Mouse (Mus musculus) myocyte (in vitro differentiated cells): ENCODE measurements around the gene Fbxo42. TPM values are rescaled to one million over a fixed set of nuclear protein-coding genes. Genes with fewer than 3 reads are reported as not detected.

Source experiments
- H3K27me3 ChIP-seq: one replicate; pipeline ENCODE4 v1.6.1; 2011; ENCODE audit not compliant: control insufficient read depth, insufficient read depth, insufficient read length
- H3K36me3 ChIP-seq: one replicate; pipeline ENCODE4 v1.6.1; 2011; ENCODE audit not compliant: control insufficient read depth, insufficient read depth
- H3K4me2 ChIP-seq: one replicate; pipeline ENCODE4 v1.6.1; 2011; ENCODE audit warnings: low read depth, control low read depth
- H3K4me3 ChIP-seq: one replicate; pipeline ENCODE4 v1.5.1; 2011; ENCODE audit warnings: mild to moderate bottlenecking, control low read depth, moderate library complexity
- H3K79me2 ChIP-seq: one replicate; pipeline ENCODE4 v1.6.1; 2011; ENCODE audit not compliant: control insufficient read depth, insufficient read depth
- H3ac ChIP-seq: one replicate; pipeline ENCODE4 v1.6.1; 2011; ENCODE audit not compliant: control insufficient read depth, insufficient read length
- CEBPB ChIP-seq: IDR thresholded peaks from 2 replicates; pipeline ENCODE4 v1.6.1; 2011; ENCODE audit warnings: mild to moderate bottlenecking, moderate library complexity; ENCODE audit not compliant: poor library complexity, insufficient read depth, severe bottlenecking
- E2F4 ChIP-seq: IDR thresholded peaks from one replicate; pipeline ENCODE4 v1.6.1; 2011; ENCODE audit warnings: mild to moderate bottlenecking, control low read depth, moderate library complexity; ENCODE audit not compliant: insufficient read depth
- MAX ChIP-seq: IDR thresholded peaks from one replicate; pipeline ENCODE4 v1.6.1; 2011; ENCODE audit warnings: low read depth, mild to moderate bottlenecking, control low read depth
- MYOD1 ChIP-seq, 3 experiments: IDR thresholded peaks; one replicate each; pipeline ENCODE4 v1.6.1; 2011; ENCODE audit warnings: control low read depth in 2 of 3, low read depth in 2 of 3, mild to moderate bottlenecking in 2 of 3, moderate library complexity in 1 of 3; ENCODE audit not compliant: insufficient read length in 2 of 3, control insufficient read depth in 1 of 3
- MYOG ChIP-seq, 3 experiments: IDR thresholded peaks; one replicate each; pipeline ENCODE4 v1.6.1; 2011; ENCODE audit warnings: control low read depth in 2 of 3, low read depth in 2 of 3, mild to moderate bottlenecking in 2 of 3; ENCODE audit not compliant: insufficient read length in 2 of 3, control insufficient read depth in 1 of 3, insufficient read depth in 1 of 3
- POLR2A ChIP-seq: IDR thresholded peaks from one replicate; pipeline ENCODE4 v1.6.1; 2011; ENCODE audit warnings: low read depth, mild to moderate bottlenecking, control low read depth, moderate library complexity; ENCODE audit not compliant: insufficient read length
- POLR2AphosphoS2 ChIP-seq: IDR thresholded peaks from one replicate; pipeline ENCODE4 v1.6.1; 2011; ENCODE audit warnings: low read depth, control low read depth; ENCODE audit not compliant: insufficient read length
- REST ChIP-seq: IDR thresholded peaks from one replicate; pipeline ENCODE4 v1.6.1; 2011; ENCODE audit warnings: mild to moderate bottlenecking, control low read depth, moderate library complexity; ENCODE audit not compliant: insufficient read depth, insufficient read length
- SRF ChIP-seq: IDR thresholded peaks from one replicate; pipeline ENCODE4 v1.6.1; 2011; ENCODE audit warnings: low read depth; ENCODE audit not compliant: control insufficient read depth, insufficient read length
- TCF12 ChIP-seq: IDR thresholded peaks from one replicate; pipeline ENCODE4 v1.6.1; 2011; ENCODE audit warnings: mild to moderate bottlenecking, control low read depth; ENCODE audit not compliant: poor library complexity, insufficient read depth, severe bottlenecking
- TCF3 ChIP-seq: IDR thresholded peaks from one replicate; pipeline ENCODE4 v1.6.1; 2011; ENCODE audit warnings: low read depth, control low read depth; ENCODE audit not compliant: insufficient read length
- USF1 ChIP-seq: IDR thresholded peaks from one replicate; pipeline ENCODE4 v1.6.1; 2011; ENCODE audit warnings: low read depth, mild to moderate bottlenecking, control low read depth, moderate library complexity
- polyA plus RNA-seq: library from polyadenylated mRNA; unstranded; fragments of >200 nt; fragmentation: generic; extraction: Trizol; gene quantifications from one replicate; pipeline ENCODE4 v1.2.1, GENCODE M21; 2012; ENCODE audit warnings: missing spikeins

The Fbxo42 gene
- polyA plus RNA-seq, 1 experiment: 13.2 TPM

GRCm38 (mm10) chr4:141233196-141233595, 85.5 kb downstream of the Fbxo42 start:
- no peak for TF ChIP-seq TCF12
- TF ChIP-seq E2F4: no peak
- no peak for TF ChIP-seq MYOD1 (IDR thresholded peaks at IDR 0.05; ENCODE audit: control insufficient read depth in 1 of 3, insufficient read length in 2 of 3, low read depth in 2 of 3)
- TF ChIP-seq POLR2AphosphoS2: no peak
- no peak for TF ChIP-seq USF1
- TF ChIP-seq MYOG (IDR thresholded peaks at IDR 0.05; ENCODE audit: control insufficient read depth in 1 of 3, insufficient read depth in 1 of 3, insufficient read length in 2 of 3, low read depth in 2 of 3): no peak
- no peak for TF ChIP-seq MAX
- no peak for TF ChIP-seq CEBPB
- TF ChIP-seq REST: no peak
- TF ChIP-seq TCF3: no peak

GRCm38 (mm10) chr4:141235537-141236111, 87.9 kb downstream of the Fbxo42 start:
- no peak overlapping the region for H3ac ChIP-seq
- H3K36me3 ChIP-seq: no peaks in the 10 kb centered on the region
- H3K4me2 ChIP-seq: peak overlapping the region; percentile 65
- TF ChIP-seq POLR2AphosphoS2: no peak
- TF ChIP-seq SRF: no peak
- no peak for TF ChIP-seq MYOD1 (IDR thresholded peaks at IDR 0.05; ENCODE audit: control insufficient read depth in 1 of 3, insufficient read length in 2 of 3, low read depth in 2 of 3)
- TF ChIP-seq TCF3: no peak
- no peak for TF ChIP-seq USF1
- no peak for TF ChIP-seq CEBPB
- TF ChIP-seq POLR2A: no peak
- no peak for TF ChIP-seq MYOG (IDR thresholded peaks at IDR 0.05; ENCODE audit: control insufficient read depth in 1 of 3, insufficient read depth in 1 of 3, insufficient read length in 2 of 3, low read depth in 2 of 3)
- no peak for TF ChIP-seq TCF12
- no peak for TF ChIP-seq REST
- TF ChIP-seq E2F4: no peak
- TF ChIP-seq MAX: no peak
- no peaks in the 10 kb centered on the region for H3K27me3 ChIP-seq
- H3K79me2 ChIP-seq: no peaks in the 10 kb centered on the region
- no peak overlapping the region for H3K4me3 ChIP-seq

More at GRCm38 (mm10) chr4:141233196-141233595, 85.5 kb downstream of the Fbxo42 start:
- Histone ChIP-seq H3K4me2 (no peak overlapping the region), H3ac (no peak overlapping the region), H3K27me3 (peaks cover 7% of the 10 kb centered on the region), H3K36me3 (no peaks in the 10 kb centered on the region), H3K79me2 (no peaks in the 10 kb centered on the region), H3K4me3 (no peak overlapping the region)

- H3K27me3 ChIP-seq: no peaks in the 10 kb centered on the region
These were observed 89.1 kb downstream of the Fbxo42 start for GRCm38 (mm10) chr4:141236856-141237255.

GRCm38 (mm10) chr4:141238492-141239387, 91.0 kb downstream of the Fbxo42 start:
- H3ac ChIP-seq: peak overlapping the region; percentile 11
- no peaks in the 10 kb centered on the region for H3K36me3 ChIP-seq
- H3K79me2 ChIP-seq: no peaks in the 10 kb centered on the region
- peak overlapping the region; percentile 89 for H3K4me2 ChIP-seq
- no peak for TF ChIP-seq POLR2AphosphoS2
- TF ChIP-seq MYOD1 (IDR thresholded peaks at IDR 0.05; ENCODE audit: control insufficient read depth in 1 of 3, insufficient read length in 2 of 3, low read depth in 2 of 3): peak in 1 of 3 experiments; percentile 2
- H3K27me3 ChIP-seq: no peaks in the 10 kb centered on the region
- H3K4me3 ChIP-seq: peak overlapping the region; percentile 19

More at GRCm38 (mm10) chr4:141236856-141237255, 89.1 kb downstream of the Fbxo42 start:
- TF ChIP-seq E2F4 (no peak), SRF (no peak), TCF12 (no peak), MYOD1 (IDR thresholded peaks at IDR 0.05; ENCODE audit: control insufficient read depth in 1 of 3, insufficient read length in 2 of 3, low read depth in 2 of 3) (peak in 1 of 3 experiments; percentile 11), MAX (no peak), MYOG (IDR thresholded peaks at IDR 0.05; ENCODE audit: control insufficient read depth in 1 of 3, insufficient read depth in 1 of 3, insufficient read length in 2 of 3, low read depth in 2 of 3) (peak in 2 of 3 experiments; percentile 24 to 63), CEBPB (no peak), REST (no peak), POLR2A (no peak), USF1 (no peak), POLR2AphosphoS2 (no peak)
- no peaks in the 10 kb centered on the region for H3K36me3 ChIP-seq
- no peak overlapping the region for H3ac ChIP-seq
- H3K79me2 ChIP-seq: no peaks in the 10 kb centered on the region
- no peak overlapping the region for H3K4me2 ChIP-seq
- no peak overlapping the region for H3K4me3 ChIP-seq
